Mouse (Mus musculus) heart, adult 10 weeks (tissue): ENCODE data around the gene Setd7. TPM values are rescaled to one million over a fixed set of nuclear protein-coding genes. Genes with fewer than 3 reads are reported as not detected.

Experiments
- polyA plus RNA-seq: library from polyadenylated mRNA; stranded (reverse); fragments of 350-450 nt; fragmentation: Illumina TruSeq; extraction: RNeasy Lipid Tissue Mini Kit (QIAGEN cat#74804); gene quantifications from one replicate; pipeline ENCODE4 v1.2.3, GENCODE M21; 2014; ENCODE audit warnings: low read depth, low replicate concordance

The Setd7 gene
- 31.6 TPM for polyA plus RNA-seq

GRCm38 (mm10) chr3:51560511-51561108 is at the start of gene Setd7:
Gene Setd7, minus strand, starts transcription at chr3:51560879.

GRCm38 (mm10) chr3:51483741-51484359 is 76.8 kb downstream of the Setd7 start, which contains the start of gene Rab33b:
Gene Rab33b, plus strand, starts transcription at chr3:51483920.

Other genes starting within 250 kb of the Setd7 start
- gene Elf2, start 220.2 kb downstream of the Setd7 start, polyA plus RNA-seq = 37.2 TPM
- 0.39 TPM for gene Mgarp, start 164.1 kb downstream of the Setd7 start, polyA plus RNA-seq
- gene Ndufc1, start 151.9 kb downstream of the Setd7 start, polyA plus RNA-seq = 1,266 TPM
- 29.9 TPM for gene Naa15, start 145.7 kb downstream of the Setd7 start, polyA plus RNA-seq
- 7.3 TPM for gene Rab33b, start 77.0 kb downstream of the Setd7 start, polyA plus RNA-seq
- gene Mgst2, start 99.5 kb upstream of the Setd7 start, polyA plus RNA-seq = not detected